Mouse (Mus musculus) CH12.LX (cell line): ENCODE results near the gene Spta1.

Experiments
- CHD2 ChIP-seq: IDR thresholded peaks from 2 replicates; pipeline ENCODE4 v1.6.1; 2011; ENCODE audit warnings: low read length, improper control_type of control experiment
- CTCF ChIP-seq, 2 experiments: IDR thresholded peaks in 1 of 2; conservative IDR thresholded peaks in 1 of 2; 2 replicates each; pipeline ENCODE4 v1.5.1; 2011 to 2012; ENCODE audit warnings: low read depth in 2 of 2, low read length in 2 of 2, improper control_type of control experiment in 1 of 2, inconsistent platforms in 1 of 2, mild to moderate bottlenecking in 1 of 2, moderate library complexity in 1 of 2
- EP300 ChIP-seq: IDR thresholded peaks from 2 replicates; pipeline ENCODE4 v1.6.1; 2011; ENCODE audit warnings: low read length, improper control_type of control experiment
- MAFK ChIP-seq: IDR thresholded peaks from 2 replicates; pipeline ENCODE4 v1.6.1; 2011; ENCODE audit warnings: low read length, improper control_type of control experiment; ENCODE audit not compliant: insufficient replicate concordance
- MEF2A ChIP-seq: IDR thresholded peaks from 2 replicates; pipeline ENCODE4 v1.6.1; 2014; ENCODE audit warnings: low read depth, mild to moderate bottlenecking, inconsistent platforms, low read length, improper control_type of control experiment, borderline replicate concordance
- NELFE ChIP-seq: IDR thresholded peaks from 2 replicates; pipeline ENCODE4 v1.6.1; 2011; ENCODE audit warnings: low read depth, low read length, improper control_type of control experiment
- POLR2A ChIP-seq: IDR thresholded peaks from 2 replicates; pipeline ENCODE4 v1.6.1; 2011; ENCODE audit warnings: low read depth, mild to moderate bottlenecking, improper control_type of control experiment, low read length
- TBP ChIP-seq: conservative IDR thresholded peaks from 2 replicates; pipeline ENCODE4 v1.6.1; 2011; ENCODE audit warnings: low read depth, low read length, improper control_type of control experiment
- USF1 ChIP-seq: IDR thresholded peaks from 2 replicates; pipeline ENCODE4 v1.6.1; 2014; ENCODE audit warnings: low read depth, mild to moderate bottlenecking, inconsistent platforms, low read length, improper control_type of control experiment
- ZC3H11A ChIP-seq: IDR thresholded peaks from 2 replicates; pipeline ENCODE4 v1.6.1; 2012; ENCODE audit warnings: low read depth, mild to moderate bottlenecking, inconsistent platforms, low read length, improper control_type of control experiment

DNA sequence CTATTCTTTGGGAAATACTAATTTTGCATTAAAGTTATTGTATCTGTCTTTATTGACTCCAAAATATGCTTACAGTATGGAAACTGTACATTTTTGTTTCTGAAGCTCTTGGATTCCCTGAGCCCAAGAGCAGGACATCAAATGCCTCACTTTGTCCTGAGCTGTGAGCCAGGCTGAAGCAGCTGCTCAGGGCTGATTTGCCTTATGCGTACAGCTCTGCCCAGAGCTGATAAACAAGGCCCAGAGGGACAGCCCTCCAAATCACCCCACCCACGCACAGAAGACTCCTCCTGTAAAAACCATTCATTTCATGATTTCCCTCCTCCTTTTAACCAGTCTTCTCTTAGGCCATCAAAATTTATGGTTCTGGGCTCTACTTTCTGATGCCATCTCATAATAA lies 1.0 kb upstream of the Spta1 start:
- TF ChIP-seq NELFE (no peak), CHD2 (no peak), USF1 (no peak), MAFK (no peak), ZC3H11A (no peak), CTCF (conservative IDR thresholded peaks at IDR 0.05 in 1 of 2, IDR thresholded peaks at IDR 0.05 in 1 of 2; ENCODE audit: low read depth in 2 of 2, low read length in 2 of 2) (no peak), MEF2A (no peak), POLR2A (no peak), EP300 (peak; percentile 47; the same call in 1 of the 2 replicates), TBP (no peak)
